Mouse (Mus musculus): ENCODE measurements around the gene Tm7sf2.

The Tm7sf2 gene

GRCm38 (mm10) chr19:6040002-6040401 is 28.2 kb downstream of the Tm7sf2 start:
- DNase-seq = no peak

- DNase-seq = peak in 1 of 2 experiments; percentile 6
Measured at GRCm38 (mm10) chr19:6038326-6038725, 29.8 kb downstream of the Tm7sf2 start.

- DNase-seq = no peak
Measured at GRCm38 (mm10) chr19:6037695-6038094, 30.5 kb downstream of the Tm7sf2 start.

GRCm38 (mm10) chr19:6035966-6036585 is 32.1 kb downstream of the Tm7sf2 start:
- no peak for DNase-seq

- DNase-seq = no peak
Measured at GRCm38 (mm10) chr19:6030520-6031280, 37.5 kb downstream of the Tm7sf2 start.

GRCm38 (mm10) chr19:6029426-6029825 is 38.7 kb downstream of the Tm7sf2 start:
- no peak for DNase-seq

GRCm38 (mm10) chr19:6028991-6029390 is 39.2 kb downstream of the Tm7sf2 start:
- no peak for DNase-seq

GRCm38 (mm10) chr19:6023930-6024329 is 44.2 kb downstream of the Tm7sf2 start:
- no peak for DNase-seq

- no peak for DNase-seq
Measured at GRCm38 (mm10) chr19:6023059-6023458, 45.1 kb downstream of the Tm7sf2 start.

- no peak for DNase-seq
Measured at GRCm38 (mm10) chr19:6020276-6020675, 47.9 kb downstream of the Tm7sf2 start.

GRCm38 (mm10) chr19:6018142-6019089 is 49.8 kb downstream of the Tm7sf2 start:
- peak; percentile 88 to 94 for DNase-seq

GRCm38 (mm10) chr19:6016532-6016931 is 51.6 kb downstream of the Tm7sf2 start:
- DNase-seq = no peak

GRCm38 (mm10) chr19:6015511-6016315 is 52.5 kb downstream of the Tm7sf2 start, which contains the start of gene Capn1:
Gene Capn1, minus strand, starts transcription at chr19:6015897.
- DNase-seq = peak; percentile 76 to 78

GRCm38 (mm10) chr19:6014991-6015510 is 53.1 kb downstream of the Tm7sf2 start:
- DNase-seq = peak; percentile 67 to 76

- DNase-seq = no peak
Measured at GRCm38 (mm10) chr19:6013691-6014090, 54.5 kb downstream of the Tm7sf2 start.

Data from cerebellum, postnatal 25 days (tissue).